Mouse (Mus musculus) C2C12 (cell line): ENCODE data around the gene Ranbp1.

Source experiments
- CEBPB ChIP-seq: IDR thresholded peaks from one replicate; pipeline ENCODE4 v1.6.1; 2011; ENCODE audit warnings: low read depth, mild to moderate bottlenecking, control low read depth, moderate library complexity
- CTCF ChIP-seq: IDR thresholded peaks from one replicate; pipeline ENCODE4 v1.5.1; 2011; ENCODE audit not compliant: control insufficient read depth, insufficient read depth, insufficient read length
- FOSL1 ChIP-seq: IDR thresholded peaks from one replicate; pipeline ENCODE4 v1.8.0; 2011; ENCODE audit warnings: mild to moderate bottlenecking, low read length; ENCODE audit not compliant: poor library complexity, insufficient read depth, severe bottlenecking
- MAX ChIP-seq: IDR thresholded peaks from one replicate; pipeline ENCODE4 v1.6.1; 2011; ENCODE audit warnings: mild to moderate bottlenecking, control low read depth
- MYOD1 ChIP-seq: IDR thresholded peaks from one replicate; pipeline ENCODE4 v1.6.1; 2011; ENCODE audit warnings: low read depth; ENCODE audit not compliant: control insufficient read depth, insufficient read length
- MYOG ChIP-seq: IDR thresholded peaks from one replicate; pipeline ENCODE4 v1.6.1; 2011; ENCODE audit not compliant: control insufficient read depth, insufficient read length; ENCODE audit errors: extremely low read depth
- USF1 ChIP-seq: IDR thresholded peaks from one replicate; pipeline ENCODE4 v1.6.1; 2011; ENCODE audit warnings: low read depth, mild to moderate bottlenecking, control low read depth, moderate library complexity

- no peak for TF ChIP-seq MAX
- no peak for TF ChIP-seq CTCF
- no peak for TF ChIP-seq USF1
- no peak for TF ChIP-seq CEBPB
- TF ChIP-seq FOSL1 = no peak
- no peak for TF ChIP-seq MYOD1
- TF ChIP-seq MYOG = no peak
Observed at GRCm38 (mm10) chr16:18194208-18194985, 54.1 kb downstream of the Ranbp1 start.
